Mouse (Mus musculus) midbrain, embryonic 12.5 days (tissue): ENCODE measurements around the gene Gm10197. TPM values are rescaled to one million over a fixed set of nuclear protein-coding genes. Genes with fewer than 3 reads are reported as not detected.

Source experiments
- ATAC-seq: fragments of 200-750 bp; cut with Nextera tagmentation; 2 replicates; pipeline ENCODE4 v1.8.0; 2017; ENCODE audit warnings: low read depth, moderate TSS enrichment, moderate library complexity; ENCODE audit not compliant: low FRiP score
- H3K27ac ChIP-seq: fragments of 300-500 bp; sonication (generic); replicated peaks from 2 replicates; pipeline ENCODE4 v1.5.1; 2016; ENCODE audit warnings: mild to moderate bottlenecking
- H3K27me3 ChIP-seq: fragments of 300-500 bp; sonication (generic); 2 replicates; pipeline ENCODE4 v1.6.1; 2016; ENCODE audit warnings: mild to moderate bottlenecking
- H3K36me3 ChIP-seq: fragments of 300-500 bp; sonication (generic); 2 replicates; pipeline ENCODE4 v1.6.1; 2016
- H3K4me1 ChIP-seq: fragments of 300-500 bp; sonication (generic); 2 replicates; pipeline ENCODE4 v1.6.1; 2016
- H3K4me2 ChIP-seq: fragments of 300-500 bp; sonication (generic); replicated peaks from 2 replicates; pipeline ENCODE4 v1.6.1; 2016; ENCODE audit warnings: mild to moderate bottlenecking, moderate library complexity
- H3K4me3 ChIP-seq: fragments of 300-500 bp; sonication (generic); 2 replicates; pipeline ENCODE4 v1.5.1; 2016; ENCODE audit warnings: mild to moderate bottlenecking
- H3K9ac ChIP-seq: fragments of 300-500 bp; sonication (generic); replicated peaks from 2 replicates; pipeline ENCODE4 v1.6.1; 2016; ENCODE audit warnings: mild to moderate bottlenecking, moderate library complexity
- H3K9me3 ChIP-seq: fragments of 300-500 bp; sonication (generic); 2 replicates; pipeline ENCODE4 v1.6.1; 2016; ENCODE audit warnings: mild to moderate bottlenecking
- WGBS: fragments of 180-500 bp; shearing (Covaris S2); methylation state at CpG from one replicate; pipeline ENCODE4 v1.1.7; 2016; 5-methylcytosine and 5-hydroxymethylcytosine counted together
- polyA plus RNA-seq: library from polyadenylated mRNA; unstranded; fragments of >200 nt; fragmentation: Nextera tagmentation; extraction: Ambion mirVana; gene quantifications from 2 replicates; pipeline ENCODE4 v1.2.1, GENCODE M21; 2016

Gm10197 gene
- polyA plus RNA-seq: not detected in 2 replicates

GRCm38 (mm10) chr19:53371666-53372065 is at the start of gene Gm10197:
Gene Gm10197, minus strand, starts transcription at chr19:53371766.
- Histone ChIP-seq H3K36me3 (peaks cover 39% of the 10 kb centered on the region), H3K27ac (no peak within 1 kb of the TSS), H3K4me2 (no peak within 1 kb of the TSS), H3K4me3 (no peak within 1 kb of the TSS), H3K4me1 (peaks cover 3% of the 10 kb centered on the region; the same call in 1 of the 2 replicates), H3K9ac (no peak within 1 kb of the TSS), H3K27me3 (no peaks in the 10 kb centered on the region), H3K9me3 (no peaks in the 10 kb centered on the region)
- WGBS: 93% methylated on average over 13 of the region's 13 CpGs
- ATAC-seq: no peak

DNA sequence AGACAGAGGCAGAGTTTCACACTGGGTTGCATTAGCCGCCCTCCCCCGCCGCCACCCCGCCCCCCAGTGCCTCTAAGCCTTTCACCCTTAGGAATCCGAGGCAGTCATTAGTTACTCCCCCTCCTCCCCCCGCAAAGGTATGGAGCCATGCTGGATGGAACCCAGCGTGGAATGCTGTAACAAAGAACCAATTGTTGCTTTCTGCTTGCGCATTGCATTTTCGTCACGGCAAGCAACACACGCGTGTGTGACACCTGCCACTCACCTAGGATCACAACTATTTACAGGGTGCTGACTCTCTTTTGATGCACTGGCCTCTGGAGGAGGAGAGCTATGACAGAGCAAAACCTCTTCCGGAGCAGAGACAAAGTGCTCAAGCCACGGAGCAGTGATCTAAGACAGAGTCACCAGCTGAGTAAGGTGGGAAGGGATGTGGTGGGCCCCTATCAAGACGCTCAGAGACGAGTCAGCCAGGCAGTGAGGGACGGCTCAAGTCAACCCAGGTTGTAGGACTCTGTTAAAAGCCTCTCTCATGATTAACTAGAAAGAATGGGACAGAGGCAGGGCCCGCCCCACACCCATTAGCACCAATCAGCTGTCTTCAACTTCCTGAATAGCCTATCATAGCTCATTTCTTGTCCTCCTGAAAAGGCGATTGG is 49.5 kb upstream of the Gm10197 start:
- peak; percentile 97 for ATAC-seq
- Histone ChIP-seq H3K4me1 (peaks cover 10% of the 10 kb centered on the region), H3K9me3 (no peaks in the 10 kb centered on the region), H3K4me3 (peak overlapping the region; percentile 50), H3K27ac (peak overlapping the region; percentile 61; the same call in 1 of the 2 replicates), H3K4me2 (peak overlapping the region; percentile 93), H3K27me3 (peaks cover 20% of the 10 kb centered on the region), H3K36me3 (no peaks in the 10 kb centered on the region), H3K9ac (peak overlapping the region; percentile 51)
- 1% methylated on average over 19 of the region's 19 CpGs for WGBS

DNA sequence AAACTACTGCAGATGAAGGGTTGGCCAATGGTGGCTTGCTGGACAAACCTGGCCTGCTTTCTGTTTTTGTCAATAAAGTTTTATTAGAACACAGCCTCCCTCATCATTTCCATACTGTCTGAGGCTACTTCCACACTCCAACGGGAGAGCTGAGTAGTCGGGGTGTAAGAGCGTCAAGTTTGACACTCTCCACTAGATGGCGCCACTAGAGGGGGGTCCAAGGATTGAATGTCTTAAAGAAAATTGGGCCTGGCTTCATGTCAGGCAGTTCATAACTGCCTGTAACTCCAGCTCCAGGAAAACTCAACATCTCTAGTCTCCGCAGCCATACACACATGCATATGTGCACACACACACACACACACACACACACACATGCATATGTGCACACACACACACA is 48.3 kb upstream of the Gm10197 start:
- WGBS: 49% methylated on average over 5 of the region's 5 CpGs
- Histone ChIP-seq H3K27ac (no peak overlapping the region), H3K9ac (no peak overlapping the region), H3K4me3 (no peak overlapping the region), H3K4me2 (no peak overlapping the region), H3K36me3 (no peaks in the 10 kb centered on the region), H3K27me3 (peaks cover 20% of the 10 kb centered on the region), H3K9me3 (no peaks in the 10 kb centered on the region), H3K4me1 (peaks cover 10% of the 10 kb centered on the region)
- ATAC-seq: no peak

GRCm38 (mm10) chr19:53415198-53415597 is 43.6 kb upstream of the Gm10197 start:
- H3K27me3 ChIP-seq: no peaks in the 10 kb centered on the region
- WGBS: 86% methylated on average over 17 of the region's 17 CpGs
- H3K9me3 ChIP-seq: no peaks in the 10 kb centered on the region
- no peak overlapping the region for H3K4me3 ChIP-seq
- no peak overlapping the region for H3K27ac ChIP-seq
- no peaks in the 10 kb centered on the region for H3K36me3 ChIP-seq
- ATAC-seq: no peak
- H3K4me1 ChIP-seq: peaks cover 9% of the 10 kb centered on the region
- no peak overlapping the region for H3K9ac ChIP-seq
- H3K4me2 ChIP-seq: no peak overlapping the region

GRCm38 (mm10) chr19:53414650-53415049 is 43.1 kb upstream of the Gm10197 start:
- Histone ChIP-seq H3K36me3 (no peaks in the 10 kb centered on the region), H3K4me1 (peaks cover 9% of the 10 kb centered on the region), H3K4me2 (no peak overlapping the region), H3K27ac (no peak overlapping the region), H3K4me3 (no peak overlapping the region), H3K27me3 (no peaks in the 10 kb centered on the region), H3K9me3 (no peaks in the 10 kb centered on the region), H3K9ac (no peak overlapping the region)
- WGBS: 91% methylated on average over 11 of the region's 11 CpGs
- no peak for ATAC-seq

DNA sequence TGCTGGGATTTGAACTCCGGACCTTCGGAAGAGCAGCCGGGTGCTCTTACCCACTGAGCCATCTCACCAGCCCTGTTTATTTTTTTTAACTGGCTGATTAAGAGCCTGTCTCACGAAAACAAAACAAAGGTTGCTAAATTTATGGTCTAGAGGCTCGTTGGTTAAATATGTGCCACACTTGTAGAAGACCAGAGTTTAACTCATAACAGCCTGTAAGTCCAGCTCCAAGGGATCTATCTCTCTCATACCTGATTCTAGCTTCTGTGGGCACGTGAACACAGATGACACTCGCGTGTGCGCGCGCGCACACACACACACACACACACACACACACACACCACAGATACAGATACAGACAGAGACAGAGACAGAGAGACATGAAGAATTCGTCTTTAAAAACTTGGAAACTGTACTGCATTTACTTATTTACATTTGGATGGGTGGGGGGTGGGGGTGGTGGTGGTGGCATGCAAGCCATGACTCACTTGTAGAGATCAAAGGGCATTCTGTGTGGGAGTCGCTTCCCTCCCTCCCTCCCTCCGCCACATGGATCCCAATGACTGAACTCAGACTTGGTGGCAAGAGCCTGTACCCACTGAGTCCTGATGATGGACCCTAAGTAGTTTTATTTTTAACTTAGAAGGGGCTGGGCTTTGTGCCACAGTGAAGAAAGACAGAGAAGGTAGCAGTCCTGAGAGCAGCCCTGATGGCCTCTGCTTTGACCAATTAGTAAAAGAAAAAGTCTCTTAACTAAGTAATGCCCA is 42.2 kb upstream of the Gm10197 start:
- Histone ChIP-seq H3K4me3 (no peak overlapping the region), H3K9me3 (no peaks in the 10 kb centered on the region), H3K27ac (no peak overlapping the region), H3K27me3 (no peaks in the 10 kb centered on the region), H3K4me2 (no peak overlapping the region), H3K4me1 (peaks cover 9% of the 10 kb centered on the region), H3K9ac (no peak overlapping the region), H3K36me3 (no peaks in the 10 kb centered on the region)
- no peak for ATAC-seq
- WGBS: 89% methylated on average over 15 of the region's 15 CpGs

GRCm38 (mm10) chr19:53412149-53412848 is 40.7 kb upstream of the Gm10197 start:
- no peak overlapping the region for H3K4me2 ChIP-seq
- no peak overlapping the region for H3K9ac ChIP-seq
- H3K9me3 ChIP-seq: no peaks in the 10 kb centered on the region
- H3K4me1 ChIP-seq: peaks cover 9% of the 10 kb centered on the region
- H3K27me3 ChIP-seq: no peaks in the 10 kb centered on the region
- WGBS: 4% methylated on average over 6 of the region's 6 CpGs
- no peak for ATAC-seq
- no peak overlapping the region for H3K4me3 ChIP-seq
- H3K36me3 ChIP-seq: no peaks in the 10 kb centered on the region
- H3K27ac ChIP-seq: no peak overlapping the region

GRCm38 (mm10) chr19:53409663-53410307 is 38.2 kb upstream of the Gm10197 start:
- no peaks in the 10 kb centered on the region for H3K27me3 ChIP-seq
- no peaks in the 10 kb centered on the region for H3K36me3 ChIP-seq
- no peak overlapping the region for H3K4me2 ChIP-seq
- H3K9me3 ChIP-seq: no peaks in the 10 kb centered on the region
- no peak overlapping the region for H3K27ac ChIP-seq
- peaks cover 9% of the 10 kb centered on the region for H3K4me1 ChIP-seq
- ATAC-seq: no peak
- no peak overlapping the region for H3K4me3 ChIP-seq
- 70% methylated on average over 17 of the region's 17 CpGs for WGBS
- H3K9ac ChIP-seq: no peak overlapping the region

GRCm38 (mm10) chr19:53408398-53408797 is 36.8 kb upstream of the Gm10197 start:
- Histone ChIP-seq H3K36me3 (no peaks in the 10 kb centered on the region), H3K27me3 (no peaks in the 10 kb centered on the region), H3K9me3 (no peaks in the 10 kb centered on the region), H3K27ac (no peak overlapping the region), H3K4me3 (no peak overlapping the region), H3K4me1 (peaks cover 9% of the 10 kb centered on the region), H3K9ac (no peak overlapping the region), H3K4me2 (no peak overlapping the region)
- WGBS: 90% methylated on average over 8 of the region's 8 CpGs
- ATAC-seq: no peak

- 84% methylated on average over 2 of the region's 2 CpGs for WGBS
- Histone ChIP-seq H3K4me1 (peaks cover 7% of the 10 kb centered on the region), H3K4me3 (no peak overlapping the region), H3K27me3 (no peaks in the 10 kb centered on the region), H3K9ac (no peak overlapping the region), H3K36me3 (no peaks in the 10 kb centered on the region), H3K4me2 (no peak overlapping the region), H3K27ac (no peak overlapping the region), H3K9me3 (no peaks in the 10 kb centered on the region)
- no peak for ATAC-seq
These were observed 35.8 kb upstream of the Gm10197 start for GRCm38 (mm10) chr19:53407350-53407749.

- H3K4me2 ChIP-seq: no peak overlapping the region
- H3K27ac ChIP-seq: no peak overlapping the region
- no peak for ATAC-seq
- no peaks in the 10 kb centered on the region for H3K27me3 ChIP-seq
- H3K4me1 ChIP-seq: no peaks in the 10 kb centered on the region
- 61% methylated on average over 2 of the region's 2 CpGs for WGBS
- H3K9ac ChIP-seq: no peak overlapping the region
- H3K36me3 ChIP-seq: no peaks in the 10 kb centered on the region
- no peak overlapping the region for H3K4me3 ChIP-seq
- H3K9me3 ChIP-seq: no peaks in the 10 kb centered on the region
These were observed 34.2 kb upstream of the Gm10197 start for GRCm38 (mm10) chr19:53405810-53406209.
